Mouse (Mus musculus): Measurements from ENCODE around the gene Rps6kc1. TPM values are rescaled to one million over a fixed set of nuclear protein-coding genes. Genes with fewer than 3 reads are reported as not detected.
A peak's percentile ranks its signal among the peaks of the same experiment; 100 is the strongest.

The Rps6kc1 gene
- polyA plus RNA-seq, 1 experiment from 2014 or later = 17.3 TPM

DNA sequence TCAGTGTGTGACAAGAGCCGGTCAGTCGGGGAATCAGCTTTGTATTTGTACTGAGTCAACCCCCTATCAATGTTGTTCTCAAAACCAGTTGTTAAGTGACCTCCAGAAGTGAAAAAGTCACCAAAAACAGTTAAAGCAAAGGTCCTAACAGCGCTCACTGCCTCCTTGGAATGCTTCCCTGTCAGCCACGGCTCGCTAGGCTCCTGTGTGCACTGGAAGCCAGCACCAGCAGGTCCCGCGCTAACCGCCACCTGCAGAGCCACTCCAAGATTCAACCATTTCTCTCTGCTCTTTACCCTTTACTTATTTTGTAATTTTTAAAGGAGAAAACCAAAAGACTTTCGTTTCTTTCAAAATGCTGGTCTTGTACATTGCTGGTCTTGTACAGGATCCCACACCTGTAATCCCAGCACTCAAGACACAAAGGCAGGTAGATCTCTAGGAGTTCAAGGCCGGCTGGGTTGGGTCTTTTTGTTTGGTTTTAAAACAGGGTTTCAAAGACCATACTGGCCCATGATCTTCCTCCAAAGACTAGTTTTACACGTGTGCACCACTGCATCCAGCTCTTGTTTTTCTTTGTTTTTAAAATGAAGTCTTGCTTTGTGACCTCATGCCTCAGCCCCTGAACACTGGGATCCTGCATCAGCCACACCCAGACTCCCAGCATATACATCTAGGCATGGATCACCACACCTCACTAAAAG, 62.3 kb downstream of the Rps6kc1 start:
- no peak for ATAC-seq (ENCODE audit: low FRiP score, low read depth)
- WGBS = 81% methylated on average over 11 of the region's 11 CpGs
- Histone ChIP-seq H3K27me3 (no peaks in the 10 kb centered on the region), H3K4me1 (no peaks in the 10 kb centered on the region), H3K9ac (no peak overlapping the region), H3K4me3 (no peak overlapping the region), H3K27ac (no peak overlapping the region), H3K4me2 (replicated peaks) (no peak overlapping the region), H3K9me3 (no peaks in the 10 kb centered on the region), H3K36me3 (peaks cover 13% of the 10 kb centered on the region)

GRCm38 (mm10) chr1:190848676-190849075, 62.9 kb downstream of the Rps6kc1 start:
- peaks cover 19% of the 10 kb centered on the region for H3K36me3 ChIP-seq
- no peaks in the 10 kb centered on the region for H3K4me1 ChIP-seq
- no peaks in the 10 kb centered on the region for H3K9me3 ChIP-seq
- no peak overlapping the region for H3K4me2 ChIP-seq (replicated peaks)
- WGBS = 70% methylated on average over 3 of the region's 3 CpGs
- no peaks in the 10 kb centered on the region for H3K27me3 ChIP-seq
- ATAC-seq (ENCODE audit: low FRiP score, low read depth) = no peak
- H3K9ac ChIP-seq = no peak overlapping the region
- no peak overlapping the region for H3K4me3 ChIP-seq
- no peak overlapping the region for H3K27ac ChIP-seq

- Histone ChIP-seq H3K9me3 (no peaks in the 10 kb centered on the region), H3K9ac (no peak overlapping the region), H3K4me2 (replicated peaks) (no peak overlapping the region), H3K4me1 (no peaks in the 10 kb centered on the region), H3K27me3 (no peaks in the 10 kb centered on the region), H3K4me3 (no peak overlapping the region), H3K36me3 (peaks cover 30% of the 10 kb centered on the region), H3K27ac (no peak overlapping the region)
- 80% methylated on average over 3 of the region's 3 CpGs for WGBS
- ATAC-seq (ENCODE audit: low FRiP score, low read depth) = no peak
These were observed 64.6 kb downstream of the Rps6kc1 start for GRCm38 (mm10) chr1:190846956-190847355.

GRCm38 (mm10) chr1:190846074-190846730, 65.4 kb downstream of the Rps6kc1 start:
- H3K36me3 ChIP-seq = peaks cover 34% of the 10 kb centered on the region
- no peak overlapping the region for H3K9ac ChIP-seq
- H3K9me3 ChIP-seq = no peaks in the 10 kb centered on the region
- H3K27me3 ChIP-seq = no peaks in the 10 kb centered on the region
- ATAC-seq (ENCODE audit: low FRiP score, low read depth) = no peak
- 87% methylated on average over 11 of the region's 11 CpGs for WGBS
- no peak overlapping the region for H3K4me3 ChIP-seq
- H3K4me2 ChIP-seq (replicated peaks) = no peak overlapping the region
- no peaks in the 10 kb centered on the region for H3K4me1 ChIP-seq
- H3K27ac ChIP-seq = no peak overlapping the region

DNA sequence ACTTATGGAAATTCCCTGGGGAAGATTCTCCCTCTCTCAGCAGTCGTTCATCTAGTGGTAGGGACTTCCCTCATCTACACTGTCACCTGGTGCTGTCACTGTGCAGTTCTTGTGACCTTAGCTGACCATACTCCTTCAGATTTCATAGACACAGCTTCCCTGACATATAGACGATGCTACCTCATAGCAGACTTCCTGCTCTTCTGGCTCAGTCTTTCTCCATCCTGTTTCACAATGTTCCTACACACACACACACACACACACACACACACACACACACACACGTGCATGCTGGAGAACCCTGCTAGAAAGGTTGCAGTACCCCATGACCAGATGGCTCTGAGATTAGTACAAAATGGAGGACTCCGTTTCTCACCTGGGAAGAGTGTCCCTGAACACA, 66.2 kb downstream of the Rps6kc1 start:
- no peaks in the 10 kb centered on the region for H3K27me3 ChIP-seq
- H3K36me3 ChIP-seq = peaks cover 42% of the 10 kb centered on the region
- no peak overlapping the region for H3K9ac ChIP-seq
- no peak overlapping the region for H3K4me3 ChIP-seq
- H3K4me1 ChIP-seq = no peaks in the 10 kb centered on the region
- ATAC-seq (ENCODE audit: low FRiP score, low read depth) = no peak
- WGBS = 75% methylated on average over 4 of the region's 4 CpGs
- H3K4me2 ChIP-seq (replicated peaks) = no peak overlapping the region
- H3K27ac ChIP-seq = no peak overlapping the region
- H3K9me3 ChIP-seq = no peaks in the 10 kb centered on the region

- WGBS = 91% methylated on average over 11 of the region's 11 CpGs
- Histone ChIP-seq H3K4me2 (replicated peaks) (no peak overlapping the region), H3K9ac (no peak overlapping the region), H3K9me3 (no peaks in the 10 kb centered on the region), H3K27me3 (no peaks in the 10 kb centered on the region), H3K27ac (no peak overlapping the region), H3K4me1 (no peaks in the 10 kb centered on the region), H3K4me3 (no peak overlapping the region), H3K36me3 (peaks cover 45% of the 10 kb centered on the region)
- no peak for ATAC-seq (ENCODE audit: low FRiP score, low read depth)
These were observed 67.2 kb downstream of the Rps6kc1 start for GRCm38 (mm10) chr1:190844356-190844755.

DNA sequence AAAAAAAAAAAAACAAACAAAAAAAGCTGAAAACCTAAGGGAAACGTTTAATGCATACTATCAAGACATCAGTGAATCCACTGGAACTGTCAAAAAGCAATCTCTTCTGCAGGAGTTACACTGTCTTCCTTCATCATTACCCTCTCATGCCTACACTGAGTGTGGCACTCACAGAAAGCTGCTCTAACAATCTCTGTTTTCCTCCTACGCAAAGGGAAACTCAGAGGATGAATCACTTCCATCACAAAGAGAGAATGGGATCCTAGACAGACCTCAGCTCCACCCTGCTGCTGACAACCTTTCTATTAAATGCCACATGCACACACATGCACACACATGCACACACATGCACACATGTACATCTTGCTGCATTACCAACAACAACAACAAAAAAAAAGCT, 75.5 kb downstream of the Rps6kc1 start:
- Histone ChIP-seq H3K9ac (no peak overlapping the region), H3K27me3 (no peaks in the 10 kb centered on the region), H3K9me3 (no peaks in the 10 kb centered on the region), H3K4me3 (no peak overlapping the region), H3K4me2 (replicated peaks) (no peak overlapping the region), H3K27ac (no peak overlapping the region), H3K4me1 (peaks cover 13% of the 10 kb centered on the region), H3K36me3 (peaks cover 26% of the 10 kb centered on the region)
- no peak for ATAC-seq (ENCODE audit: low FRiP score, low read depth)
- 87% methylated on average over 2 of the region's 2 CpGs for WGBS

- Histone ChIP-seq H3K9ac (no peak overlapping the region), H3K27ac (no peak overlapping the region), H3K9me3 (no peaks in the 10 kb centered on the region), H3K4me3 (no peak overlapping the region), H3K36me3 (peaks cover 26% of the 10 kb centered on the region), H3K4me2 (replicated peaks) (no peak overlapping the region), H3K4me1 (peaks cover 13% of the 10 kb centered on the region), H3K27me3 (no peaks in the 10 kb centered on the region)
- WGBS = 72% methylated on average over 7 of the region's 7 CpGs
- no peak for ATAC-seq (ENCODE audit: low FRiP score, low read depth)
These were observed 77.2 kb downstream of the Rps6kc1 start for GRCm38 (mm10) chr1:190834201-190834907.

DNA sequence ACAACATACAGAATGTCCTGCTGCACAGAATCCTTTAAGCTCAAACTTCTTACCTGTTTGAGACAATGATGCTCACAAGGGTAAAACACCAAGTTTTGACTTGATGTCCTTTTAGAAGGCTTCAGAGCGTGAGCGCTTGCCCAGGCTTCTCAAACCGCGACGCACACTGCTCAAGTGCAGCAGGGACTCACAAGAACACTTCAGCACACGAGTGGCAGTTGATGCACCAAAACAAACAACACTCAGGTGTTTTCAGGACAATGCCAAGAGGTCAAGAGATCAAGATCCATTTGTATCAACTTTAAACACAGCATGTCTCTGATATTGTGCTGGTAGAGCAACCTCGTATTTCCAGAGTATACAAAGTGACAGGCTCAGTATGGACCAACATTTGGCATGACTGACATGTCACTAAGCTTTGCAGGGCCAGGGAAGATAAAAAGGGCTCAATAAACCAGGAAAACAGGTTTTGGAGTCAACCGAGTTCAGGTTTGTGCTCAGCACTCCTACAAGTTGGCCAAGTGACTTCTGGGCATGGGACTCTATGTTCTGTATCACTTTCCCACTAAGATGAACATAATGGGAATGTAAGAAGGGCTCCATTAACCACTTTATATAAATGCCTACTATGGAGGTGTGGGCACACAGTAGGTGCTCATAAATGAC, 78.5 kb downstream of the Rps6kc1 start:
- no peaks in the 10 kb centered on the region for H3K27me3 ChIP-seq
- WGBS = 89% methylated on average over 8 of the region's 8 CpGs
- H3K27ac ChIP-seq = no peak overlapping the region
- H3K9ac ChIP-seq = no peak overlapping the region
- ATAC-seq (ENCODE audit: low FRiP score, low read depth) = no peak
- H3K9me3 ChIP-seq = no peaks in the 10 kb centered on the region
- H3K36me3 ChIP-seq = peaks cover 27% of the 10 kb centered on the region
- H3K4me3 ChIP-seq = no peak overlapping the region
- peaks cover 13% of the 10 kb centered on the region for H3K4me1 ChIP-seq
- H3K4me2 ChIP-seq (replicated peaks) = no peak overlapping the region

- 40% methylated on average over 10 of the region's 10 CpGs for WGBS
- Histone ChIP-seq H3K9me3 (no peaks in the 10 kb centered on the region), H3K4me2 (replicated peaks) (no peak overlapping the region), H3K4me1 (peaks cover 13% of the 10 kb centered on the region), H3K27me3 (no peaks in the 10 kb centered on the region), H3K36me3 (peaks cover 30% of the 10 kb centered on the region), H3K27ac (no peak overlapping the region), H3K4me3 (no peak overlapping the region), H3K9ac (no peak overlapping the region)
- peak; percentile 54; the same call in 1 of the 2 replicates for ATAC-seq (ENCODE audit: low FRiP score, low read depth)
These were observed 79.6 kb downstream of the Rps6kc1 start for GRCm38 (mm10) chr1:190831839-190832497.

GRCm38 (mm10) chr1:190826486-190827034, 85.0 kb downstream of the Rps6kc1 start:
- Histone ChIP-seq H3K27me3 (no peaks in the 10 kb centered on the region), H3K4me3 (no peak overlapping the region), H3K9ac (no peak overlapping the region), H3K36me3 (peaks cover 21% of the 10 kb centered on the region), H3K9me3 (no peaks in the 10 kb centered on the region), H3K4me2 (replicated peaks) (no peak overlapping the region), H3K27ac (no peak overlapping the region), H3K4me1 (peaks cover 3% of the 10 kb centered on the region; the same call in 1 of the 2 replicates)
- ATAC-seq (ENCODE audit: low FRiP score, low read depth) = no peak
- 87% methylated on average over 9 of the region's 9 CpGs for WGBS
